In the genomic region with DNA sequence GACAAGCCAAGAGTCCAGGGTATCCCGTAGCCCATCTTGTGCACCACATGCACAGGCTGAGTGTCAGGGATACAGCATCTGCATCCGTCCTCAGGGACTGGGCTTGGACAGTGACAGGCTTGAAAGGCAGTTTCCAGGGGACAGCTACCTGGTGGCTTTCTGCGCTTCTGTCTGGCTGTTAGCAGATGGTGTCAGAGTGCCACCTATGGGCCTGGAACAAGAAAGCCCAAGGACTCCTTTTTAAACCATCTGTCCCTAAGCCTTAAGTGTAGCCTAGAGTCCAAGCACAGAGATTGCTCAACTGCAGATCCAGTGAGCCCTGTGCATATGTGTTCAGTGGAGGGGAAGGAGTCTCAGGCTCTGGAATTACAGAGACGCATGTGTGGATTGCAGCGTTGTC, we compare ENCODE assay signal across 8 mouse cellular contexts.
DNase-seq lines count a peak whose midpoint lies in the region; ATAC-seq and TF ChIP-seq lines count a peak whose summit lies in the region.

No protein-coding gene starts in this region.

- H3K4me3 ChIP-seq in lung, embryonic 14.5 days (ENCODE audit: low read depth, low read length): no peak overlapping the region
- no peak overlapping the region for H3K4me3 ChIP-seq in embryonic facial prominence, embryonic 10.5 days
- no peak overlapping the region for H3K4me3 ChIP-seq in hindbrain, embryonic 16.5 days (ENCODE audit: low read length)

- no peak overlapping the region for H3K4me2 ChIP-seq in lung, embryonic 14.5 days
- H3K4me2 ChIP-seq in hindbrain, embryonic 16.5 days (ENCODE audit: low read length): no peak overlapping the region

- no peaks in the 10 kb centered on the region for H3K4me1 ChIP-seq in lung, embryonic 14.5 days (ENCODE audit: insufficient read depth)
- H3K4me1 ChIP-seq in embryonic facial prominence, embryonic 10.5 days: 0 out of 2 replicates have a peak, but pooled peaks cover 4% of the 10 kb centered on the region
- peaks cover 4% of the 10 kb centered on the region; the same call in 1 of the 2 replicates for H3K4me1 ChIP-seq in hindbrain, embryonic 16.5 days (ENCODE audit: control insufficient read depth, insufficient read depth, low read depth, low read length)

- 62% methylated on average over 5 of the region's 5 CpGs for WGBS in lung, embryonic 14.5 days
- WGBS in embryonic facial prominence, embryonic 10.5 days: 46% methylated on average over 5 of the region's 5 CpGs
- WGBS in hindbrain, embryonic 16.5 days: 41% methylated on average over 5 of the region's 5 CpGs

- no peaks in the 10 kb centered on the region for H3K9me3 ChIP-seq in lung, embryonic 14.5 days (ENCODE audit: low read depth, low read length)
- H3K9me3 ChIP-seq in embryonic facial prominence, embryonic 10.5 days: no peaks in the 10 kb centered on the region
- no peaks in the 10 kb centered on the region for H3K9me3 ChIP-seq in hindbrain, embryonic 16.5 days (ENCODE audit: control insufficient read depth, low read length)

- no peak for ATAC-seq in lung, embryonic 14.5 days (ENCODE audit: insufficient read depth)
- ATAC-seq in hindbrain, embryonic 16.5 days: peak; percentile 46
- ATAC-seq in megakaryocyte progenitor cell, adult 5-6 weeks (replicated peaks; ENCODE audit: poor library complexity): 0 out of 2 replicates have a peak, but pooled peaks have one; percentile 29
- no peak for ATAC-seq in activated CD4-positive, CD25-positive, alpha-beta regulatory T cell, adult 4 months

- no peak overlapping the region for H3K27ac ChIP-seq in lung, embryonic 14.5 days (ENCODE audit: low read depth)
- no peak overlapping the region for H3K27ac ChIP-seq in embryonic facial prominence, embryonic 10.5 days (replicated peaks)
- H3K27ac ChIP-seq in hindbrain, embryonic 16.5 days (ENCODE audit: low read depth, low read length): no peak overlapping the region

- peak; percentile 44 for DNase-seq in lung, embryonic 14.5 days
- no peak for DNase-seq in lung, postnatal 14 days
- peak; percentile 19 for DNase-seq in adrenal gland, adult 8-10 months
- DNase-seq in embryonic facial prominence, embryonic 10.5 days (ENCODE audit: low spot score): peak; percentile 57
- no peak for DNase-seq in spleen, adult 18-20 months

- H3K9ac ChIP-seq in lung, embryonic 14.5 days: no peak overlapping the region
- H3K9ac ChIP-seq in hindbrain, embryonic 16.5 days (ENCODE audit: low read depth, low read length): no peak overlapping the region

- peaks cover 19% of the 10 kb centered on the region; the same call in 1 of the 2 replicates for H3K36me3 ChIP-seq in lung, embryonic 14.5 days (ENCODE audit: insufficient read depth)
- peaks cover 4% of the 10 kb centered on the region; the same call in 1 of the 2 replicates for H3K36me3 ChIP-seq in embryonic facial prominence, embryonic 10.5 days (replicated peaks)
- no peaks in the 10 kb centered on the region for H3K36me3 ChIP-seq in hindbrain, embryonic 16.5 days (ENCODE audit: control insufficient read depth, insufficient read depth, low read length)

- no peaks in the 10 kb centered on the region for H3K27me3 ChIP-seq in lung, embryonic 14.5 days (ENCODE audit: insufficient read depth, low read length)
- peaks cover 37% of the 10 kb centered on the region for H3K27me3 ChIP-seq in embryonic facial prominence, embryonic 10.5 days (replicated peaks; ENCODE audit: low read depth, poor library complexity, severe bottlenecking)
- peaks cover 5% of the 10 kb centered on the region for H3K27me3 ChIP-seq in hindbrain, embryonic 16.5 days (replicated peaks; ENCODE audit: control insufficient read depth, insufficient read depth, low read length)

- peak; percentile 70 for TF ChIP-seq CTCF in lung, embryonic 14.5 days (IDR thresholded peaks at IDR 0.05; ENCODE audit: low read depth)

Comparison
In these comparisons a context has a peak if more than half of its experiments do, and no peak if none do; other contexts are left out.
1. DNase-seq: peak in lung, embryonic 14.5 days (single experiment), adrenal gland, adult 8-10 months (single experiment) and embryonic facial prominence, embryonic 10.5 days (single experiment); none in lung, postnatal 14 days (single experiment) and spleen, adult 18-20 months (0 of 2).
2. ATAC-seq: peak in hindbrain, embryonic 16.5 days (single experiment) and megakaryocyte progenitor cell, adult 5-6 weeks (single experiment); none in lung, embryonic 14.5 days (single experiment) and activated CD4-positive, CD25-positive, alpha-beta regulatory T cell, adult 4 months (single experiment).